Mouse (Mus musculus): ENCODE measurements around the gene Socs2.

- no peak for TF ChIP-seq CTCF (IDR thresholded peaks at IDR 0.05; ENCODE audit: extremely low read depth, insufficient read length, insufficient replicate concordance, low read depth, low read length)
- TF ChIP-seq POLR2A (IDR thresholded peaks at IDR 0.05; ENCODE audit: low read depth, low read length) = no peak
Observed at GRCm38 (mm10) chr10:95384446-95384845, 32.5 kb downstream of the Socs2 start.

All from small intestine, adult 2 months (tissue).